Mouse (Mus musculus) cerebellum, adult 2 months (tissue): ENCODE measurements around the gene Hunk. TPM values are rescaled to one million over a fixed set of nuclear protein-coding genes. Genes with fewer than 3 reads are reported as not detected.

ENCODE experiments used
- DNase-seq, 2 experiments: peaks; one replicate each; pipeline ENCODE4 v3.0.0; 2021
- H3K27ac ChIP-seq: fragments of 200-500 bp; 2 replicates; pipeline ENCODE4 v1.5.1; 2012; ENCODE audit warnings: low read length, control low read depth, inconsistent platforms; ENCODE audit not compliant: insufficient read depth
- H3K27me3 ChIP-seq: fragments of 200-500 bp; 2 replicates; pipeline ENCODE4 v1.6.1; 2012; ENCODE audit warnings: inconsistent platforms, mild to moderate bottlenecking, low read length, moderate library complexity; ENCODE audit not compliant: control insufficient read depth, insufficient read depth
- H3K4me1 ChIP-seq: fragments of 200-500 bp; 2 replicates; pipeline ENCODE4 v1.6.1; 2011; ENCODE audit warnings: low read length; ENCODE audit not compliant: control insufficient read depth, insufficient read depth
- H3K4me3 ChIP-seq: fragments of 200-500 bp; replicated peaks from 2 replicates; pipeline ENCODE3; 2011; ENCODE audit warnings: mild to moderate bottlenecking, low read depth, low read length, control low read depth; ENCODE audit not compliant: insufficient read depth
- CTCF ChIP-seq: fragments of 200-500 bp; IDR thresholded peaks from 2 replicates; pipeline ENCODE4 v1.5.1; 2011; ENCODE audit warnings: low read depth, mild to moderate bottlenecking, control low read depth, low read length, moderate library complexity, borderline replicate concordance; ENCODE audit not compliant: insufficient read depth
- POLR2A ChIP-seq: fragments of 200-500 bp; IDR thresholded peaks from 2 replicates; pipeline ENCODE4 v1.6.1; 2011; ENCODE audit warnings: low read length, control low read depth, borderline replicate concordance; ENCODE audit not compliant: insufficient read depth
- WGBS: fragments of 180-500 bp; shearing (Covaris S2); methylation state at CpG from one replicate; pipeline ENCODE4 v1.1.7; 2018; 5-methylcytosine and 5-hydroxymethylcytosine counted together
- polyA plus RNA-seq: library from polyadenylated mRNA; depleted of rRNA; stranded (reverse); fragments of >200 nt; gene quantifications from 2 replicates; pipeline ENCODE4 v1.2.3, GENCODE M21; 2012

Hunk gene
- polyA plus RNA-seq, 1 experiment: 12.6 TPM

GRCm38 (mm10) chr16:90395996-90396556, 10.3 kb downstream of the Hunk start:
- Histone ChIP-seq H3K4me1 (no peaks in the 10 kb centered on the region; the same call in 1 of the 2 replicates), H3K27me3 (no peaks in the 10 kb centered on the region; the same call in 1 of the 2 replicates), H3K27ac (no peak overlapping the region), H3K4me3 (no peak overlapping the region)
- WGBS: 80% methylated on average over 11 of the region's 11 CpGs
- no peak for DNase-seq
- no peak for TF ChIP-seq CTCF
- no peak for TF ChIP-seq POLR2A

- no peak overlapping the region for H3K4me3 ChIP-seq
- no peak for DNase-seq
- no peak overlapping the region for H3K27ac ChIP-seq
- no peaks in the 10 kb centered on the region; the same call in 1 of the 2 replicates for H3K27me3 ChIP-seq
- TF ChIP-seq POLR2A: no peak
- TF ChIP-seq CTCF: no peak
- H3K4me1 ChIP-seq: no peaks in the 10 kb centered on the region; the same call in 1 of the 2 replicates
- WGBS: 68% methylated on average over 2 of the region's 2 CpGs
Observed at GRCm38 (mm10) chr16:90396882-90397281, 11.1 kb downstream of the Hunk start.

GRCm38 (mm10) chr16:90400314-90400713, 14.5 kb downstream of the Hunk start:
- H3K27ac ChIP-seq: no peak overlapping the region
- H3K4me1 ChIP-seq: no peaks in the 10 kb centered on the region; the same call in 1 of the 2 replicates
- no peak for DNase-seq
- no peak overlapping the region for H3K4me3 ChIP-seq
- TF ChIP-seq CTCF (no peak), POLR2A (no peak)
- 25% methylated on average over 9 of the region's 9 CpGs for WGBS
- no peaks in the 10 kb centered on the region; the same call in 1 of the 2 replicates for H3K27me3 ChIP-seq

GRCm38 (mm10) chr16:90400906-90401666, 15.3 kb downstream of the Hunk start:
- Histone ChIP-seq H3K4me1 (no peaks in the 10 kb centered on the region; the same call in 1 of the 2 replicates), H3K4me3 (no peak overlapping the region), H3K27ac (no peak overlapping the region), H3K27me3 (no peaks in the 10 kb centered on the region; the same call in 1 of the 2 replicates)
- no peak for DNase-seq
- 20% methylated on average over 12 of the region's 12 CpGs for WGBS
- TF ChIP-seq POLR2A (no peak), CTCF (no peak)

GRCm38 (mm10) chr16:90402292-90402691, 16.5 kb downstream of the Hunk start:
- Histone ChIP-seq H3K27me3 (no peaks in the 10 kb centered on the region; the same call in 1 of the 2 replicates), H3K27ac (no peak overlapping the region), H3K4me3 (no peak overlapping the region), H3K4me1 (no peaks in the 10 kb centered on the region; the same call in 1 of the 2 replicates)
- no peak for DNase-seq
- TF ChIP-seq CTCF (no peak), POLR2A (no peak)
- 93% methylated on average over 7 of the region's 7 CpGs for WGBS

GRCm38 (mm10) chr16:90405195-90405594, 19.4 kb downstream of the Hunk start:
- no peaks in the 10 kb centered on the region; the same call in 1 of the 2 replicates for H3K4me1 ChIP-seq
- H3K27ac ChIP-seq: no peak overlapping the region
- TF ChIP-seq CTCF (no peak), POLR2A (no peak)
- no peak overlapping the region for H3K4me3 ChIP-seq
- no peak for DNase-seq
- H3K27me3 ChIP-seq: no peaks in the 10 kb centered on the region; the same call in 1 of the 2 replicates
- WGBS: 86% methylated on average over 3 of the region's 3 CpGs

GRCm38 (mm10) chr16:90405599-90405998, 19.8 kb downstream of the Hunk start:
- no peaks in the 10 kb centered on the region; the same call in 1 of the 2 replicates for H3K4me1 ChIP-seq
- no peaks in the 10 kb centered on the region; the same call in 1 of the 2 replicates for H3K27me3 ChIP-seq
- TF ChIP-seq POLR2A: no peak
- TF ChIP-seq CTCF: no peak
- no peak overlapping the region for H3K27ac ChIP-seq
- no peak overlapping the region for H3K4me3 ChIP-seq
- no peak for DNase-seq
- WGBS: 73% methylated on average over 6 of the region's 6 CpGs
